Mouse (Mus musculus): ENCODE results near the gene Pdzrn3. TPM values are rescaled to one million over a fixed set of nuclear protein-coding genes. Genes with fewer than 3 reads are reported as not detected.

Pdzrn3 gene
- polyA plus RNA-seq (2012; rRNA removed; ENCODE audit: low replicate concordance): 31.3 and 53.2 TPM in 2 replicates

DNA sequence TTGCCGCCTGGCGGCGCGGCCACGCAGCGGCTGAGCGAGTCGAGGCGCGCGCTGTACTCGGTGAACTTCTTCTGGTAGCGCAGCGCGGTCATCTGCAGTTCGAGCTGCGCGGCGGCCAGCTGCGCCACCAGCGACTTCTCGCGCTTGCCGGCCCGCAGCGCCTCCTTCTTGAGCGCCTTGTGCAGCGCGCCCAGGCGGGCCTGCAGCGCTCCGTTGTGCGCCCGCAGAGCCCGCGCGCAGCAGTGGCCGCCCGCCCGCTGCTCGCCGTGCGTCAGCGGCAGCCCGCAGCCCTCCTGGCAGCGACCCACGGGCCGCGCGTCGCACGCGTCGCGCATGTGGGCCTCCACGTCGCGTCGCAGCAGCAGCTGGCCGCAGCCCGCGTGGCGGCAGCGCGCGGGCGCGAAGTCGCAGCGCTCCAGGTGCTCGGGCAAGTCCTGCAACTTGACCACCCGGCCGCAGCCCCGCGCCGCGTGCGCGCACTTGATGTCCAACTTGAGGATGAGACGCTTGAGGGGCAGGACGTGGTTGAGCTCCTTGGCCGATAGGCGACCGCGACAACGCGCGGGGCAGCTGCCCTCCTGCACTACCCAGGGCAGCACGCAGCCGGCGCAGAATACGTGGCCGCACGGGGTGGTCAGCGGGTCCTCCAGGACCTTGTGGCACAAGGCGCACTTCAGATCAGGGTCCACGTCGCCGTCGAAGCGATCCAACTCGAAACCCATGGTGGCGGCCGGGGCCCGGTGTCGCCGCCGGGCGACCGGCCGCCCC lies at the start of gene Pdzrn3:
Gene Pdzrn3, minus strand, starts transcription at position 731 of the 768 bp plus-strand sequence.

Measured in subcutaneous adipose tissue, adult 2 months (tissue).